In the genomic region with DNA sequence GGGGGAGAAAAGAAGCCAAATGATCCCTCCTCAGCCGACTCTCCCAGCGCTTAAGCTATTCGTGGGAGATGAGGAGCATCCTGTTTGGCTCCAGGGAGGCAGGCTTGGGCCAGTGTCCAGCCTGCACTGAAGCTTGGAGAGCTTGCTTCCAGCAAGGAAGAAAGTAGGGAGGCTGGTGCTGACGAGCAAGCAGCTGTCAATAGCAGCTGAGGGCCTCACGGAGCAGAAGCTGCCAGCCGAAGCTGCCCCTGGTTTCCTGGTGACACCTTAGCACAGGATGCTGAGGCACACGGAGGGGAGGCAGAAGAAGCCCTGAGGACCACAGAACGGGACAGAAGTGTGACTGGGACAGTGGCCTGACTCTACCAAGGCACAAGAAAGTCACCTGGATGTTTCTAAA, we compare ENCODE assay signal across 14 mouse cellular contexts. TPM values are rescaled to one million over a fixed set of nuclear protein-coding genes. Genes with fewer than 3 reads are reported as not detected.
DNase-seq lines count a peak whose midpoint lies in the region; ATAC-seq lines count a peak whose summit lies in the region.
"Had no signal": no experiment of that assay in that cellular context is flagged by ENCODE, and none has a peak within 500 bp of the region (broad histone marks: within the 10 kb centered on the region; RNA-seq: fewer than 3 reads in every experiment).

No protein-coding gene starts in this region.

- peak overlapping the region; percentile 18; the same call in 1 of the 2 replicates for H3K4me2 ChIP-seq in intestine, embryonic 16.5 days (ENCODE audit: low read depth, low read length)
- H3K4me2 ChIP-seq: embryonic facial prominence, embryonic 15.5 days; hindbrain, embryonic 15.5 days; liver, embryonic 13.5 days had no signal

- H3K4me1 ChIP-seq in intestine, embryonic 16.5 days (ENCODE audit: control insufficient read depth, insufficient read depth, low read length) = peaks cover 8% of the 10 kb centered on the region
- H3K4me1 ChIP-seq: hindbrain, embryonic 15.5 days had no signal

- H3K4me3 ChIP-seq in intestine, embryonic 16.5 days (ENCODE audit: low read length) = no peak overlapping the region
- H3K4me3 ChIP-seq: embryonic facial prominence, embryonic 15.5 days; hindbrain, embryonic 15.5 days; liver, embryonic 13.5 days had no signal

- WGBS in intestine, embryonic 16.5 days = 17% methylated on average over 8 of the region's 8 CpGs

- H3K27me3 ChIP-seq in intestine, embryonic 16.5 days (replicated peaks; ENCODE audit: control insufficient read depth, insufficient read depth, low read length) = no peaks in the 10 kb centered on the region
- H3K27me3 ChIP-seq: embryonic facial prominence, embryonic 15.5 days; hindbrain, embryonic 15.5 days; liver, embryonic 13.5 days had no signal

- ATAC-seq in intestine, embryonic 16.5 days = peak; percentile 21; the same call in 1 of the 2 replicates
- ATAC-seq: forebrain, embryonic 14.5 days had no signal

- no peak overlapping the region for H3K9ac ChIP-seq in intestine, embryonic 16.5 days (ENCODE audit: low read depth, low read length)
- H3K9ac ChIP-seq: embryonic facial prominence, embryonic 15.5 days; hindbrain, embryonic 15.5 days; liver, embryonic 13.5 days had no signal

- H3K36me3 ChIP-seq in intestine, embryonic 16.5 days (ENCODE audit: control insufficient read depth, insufficient read depth, low read length) = no peaks in the 10 kb centered on the region
- H3K36me3 ChIP-seq: embryonic facial prominence, embryonic 15.5 days; hindbrain, embryonic 15.5 days; liver, embryonic 13.5 days had no signal

- no peaks in the 10 kb centered on the region for H3K9me3 ChIP-seq in intestine, embryonic 16.5 days (ENCODE audit: control insufficient read depth, low read length)
- H3K9me3 ChIP-seq: embryonic facial prominence, embryonic 15.5 days; hindbrain, embryonic 15.5 days; liver, embryonic 13.5 days had no signal

- H3K27ac ChIP-seq in intestine, embryonic 16.5 days (ENCODE audit: low read length) = no peak overlapping the region
- H3K27ac ChIP-seq: embryonic facial prominence, embryonic 15.5 days; hindbrain, embryonic 15.5 days; liver, embryonic 13.5 days had no signal

- DNase-seq in cerebellum, postnatal 14 days = peak; percentile 7 to 15
- DNase-seq in cerebellum, adult 8-10 months = no peak
- peak; percentile 41 for DNase-seq in kidney, postnatal 10 days
- DNase-seq in kidney, adult 18-20 months = no peak
- DNase-seq in MN1 (ENCODE audit: low spot score) = peak; percentile 30
- DNase-seq in yolk sac, embryonic 10.5 days (ENCODE audit: low spot score) = no peak
- no peak for DNase-seq in layer of hippocampus, adult 9-11 months
- DNase-seq: adrenal gland, postnatal 14 days; liver, embryonic 13.5 days; right cerebral cortex, postnatal 4 days had no signal

RNA-seq across cellular contexts. Expression of a gene that starts 24.0 kb away (rescaled TPM):
- 14.8 and 16.9 TPM in 2 replicates for polyA plus RNA-seq in intestine, embryonic 16.5 days (2015; fragmentation: Nextera tagmentation; extraction: Ambion mirVana)

Comparison
In these comparisons a context has a peak if more than half of its experiments do, and no peak if none do; other contexts are left out.
1. DNase-seq: peak in cerebellum, postnatal 14 days (2 of 2), kidney, postnatal 10 days (single experiment) and MN1 (single experiment); none in cerebellum, adult 8-10 months (single experiment), kidney, adult 18-20 months (single experiment), yolk sac, embryonic 10.5 days (single experiment) and layer of hippocampus, adult 9-11 months (single experiment).